Mouse (Mus musculus): ENCODE data around the gene Slc25a27. TPM values are rescaled to one million over a fixed set of nuclear protein-coding genes. Genes with fewer than 3 reads are reported as not detected.

The Slc25a27 gene
- total and polyA plus RNA-seq, 3 experiments = 0.13 to 0.49 (median 0.40) TPM

DNA sequence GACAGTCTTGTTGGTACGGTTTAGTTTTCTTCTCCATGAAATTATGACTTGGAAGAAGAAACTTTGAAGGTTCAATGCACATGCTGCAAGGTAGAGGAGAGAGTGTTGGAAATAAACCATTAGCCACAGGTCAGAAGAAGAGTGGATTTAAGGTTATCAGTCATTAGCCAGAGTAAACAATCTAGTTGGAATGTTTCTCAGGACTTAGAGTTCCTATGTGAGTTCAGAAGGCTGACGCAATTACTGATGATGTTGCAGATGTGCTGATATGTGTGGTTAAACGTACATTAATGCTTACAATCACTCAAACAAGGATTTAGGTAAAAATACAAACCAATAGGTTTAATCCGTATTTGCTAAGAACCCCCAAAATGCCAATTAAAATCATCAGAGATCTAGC is 4.9 kb upstream of the Slc25a27 start:
- Histone ChIP-seq H3K9ac (ENCODE audit: insufficient read depth, low read depth) (no peak overlapping the region), H3K36me3 (replicated peaks in 1 of 2; ENCODE audit: control insufficient read depth in 1 of 2, insufficient read depth in 1 of 2, low read length in 1 of 2) (no peaks in the 10 kb centered on the region), H3K4me2 (ENCODE audit: insufficient read depth, low read depth, poor library complexity, severe bottlenecking) (no peak overlapping the region), H3K27me3 (replicated peaks) (no peaks in the 10 kb centered on the region), H3K4me1 (ENCODE audit: control insufficient read depth in 1 of 2, insufficient read depth in 2 of 2) (peaks cover 0 to under 1% of the 10 kb centered on the region in 2 experiments; a peak in 1 of 4 replicates), H3K9me3 (replicated peaks; ENCODE audit: low read length) (peaks cover 19% of the 10 kb centered on the region), H3K4me3 (replicated peaks in 1 of 3; ENCODE audit: low read depth in 2 of 3, low read length in 2 of 3, poor library complexity in 1 of 3) (no peak overlapping the region), H3K27ac (ENCODE audit: insufficient read depth, low read depth) (no peak overlapping the region), H3K79me2 (replicated peaks; ENCODE audit: control insufficient read depth, extremely low read depth, insufficient read depth, poor library complexity, severe bottlenecking) (no peaks in the 10 kb centered on the region)
- no peak for TF ChIP-seq NRF1 (IDR thresholded peaks at IDR 0.05; ENCODE audit: low read depth, low read length)
- TF ChIP-seq POLR2A (IDR thresholded peaks at IDR 0.05; ENCODE audit: low read depth, low read length) = no peak
- no peak for TF ChIP-seq JUND (conservative IDR thresholded peaks at IDR 0.05; ENCODE audit: low read depth, low read length)
- no peak for TF ChIP-seq RCOR1 (conservative IDR thresholded peaks at IDR 0.05; ENCODE audit: low read depth, low read length)
- no peak for TF ChIP-seq JUN (IDR thresholded peaks at IDR 0.05; ENCODE audit: insufficient read depth, low read depth, low read length)
- no peak for TF ChIP-seq ZC3H11A (IDR thresholded peaks at IDR 0.05; ENCODE audit: low read depth, low read length)
- no peak for TF ChIP-seq TCF12 (IDR thresholded peaks at IDR 0.05; ENCODE audit: low read depth, low read length)
- TF ChIP-seq SIN3A (IDR thresholded peaks at IDR 0.05; ENCODE audit: low read length) = no peak
- no peak for TF ChIP-seq E2F4 (IDR thresholded peaks at IDR 0.05; ENCODE audit: insufficient replicate concordance, low read depth, low read length)
- no peak for TF ChIP-seq MAX (IDR thresholded peaks at IDR 0.05; ENCODE audit: low read length)
- no peak for TF ChIP-seq PAX5 (IDR thresholded peaks at IDR 0.05; ENCODE audit: low read length)
- no peak for TF ChIP-seq MEF2A (IDR thresholded peaks at IDR 0.05; ENCODE audit: borderline replicate concordance, low read depth, low read length)
- TF ChIP-seq SMC3 (IDR thresholded peaks at IDR 0.05; ENCODE audit: low read depth, low read length) = no peak
- no peak for TF ChIP-seq EP300 (IDR thresholded peaks at IDR 0.05; ENCODE audit: low read length)
- TF ChIP-seq MYC (IDR thresholded peaks at IDR 0.05; ENCODE audit: low read depth, low read length) = no peak
- no peak for TF ChIP-seq RAD21 (IDR thresholded peaks at IDR 0.05; ENCODE audit: low read depth, low read length)
- no peak for TF ChIP-seq BHLHE40 (IDR thresholded peaks at IDR 0.05; ENCODE audit: low read depth, low read length)
- no peak for DNase-seq (ENCODE audit: extremely low read depth)
- in situ Hi-C loops (cut with MboI; ENCODE audit: low pct_ligation_motif_present, low pct_unique_long_range_greater_than_20kb, low sequenced_read_pairs) = no loop called here
- dilution Hi-C loops (cut with MboI; ENCODE audit: extremely low pct_ligation_motif_present, extremely low pct_unique_long_range_greater_than_20kb, low sequenced_read_pairs) = no loop called here

DNA sequence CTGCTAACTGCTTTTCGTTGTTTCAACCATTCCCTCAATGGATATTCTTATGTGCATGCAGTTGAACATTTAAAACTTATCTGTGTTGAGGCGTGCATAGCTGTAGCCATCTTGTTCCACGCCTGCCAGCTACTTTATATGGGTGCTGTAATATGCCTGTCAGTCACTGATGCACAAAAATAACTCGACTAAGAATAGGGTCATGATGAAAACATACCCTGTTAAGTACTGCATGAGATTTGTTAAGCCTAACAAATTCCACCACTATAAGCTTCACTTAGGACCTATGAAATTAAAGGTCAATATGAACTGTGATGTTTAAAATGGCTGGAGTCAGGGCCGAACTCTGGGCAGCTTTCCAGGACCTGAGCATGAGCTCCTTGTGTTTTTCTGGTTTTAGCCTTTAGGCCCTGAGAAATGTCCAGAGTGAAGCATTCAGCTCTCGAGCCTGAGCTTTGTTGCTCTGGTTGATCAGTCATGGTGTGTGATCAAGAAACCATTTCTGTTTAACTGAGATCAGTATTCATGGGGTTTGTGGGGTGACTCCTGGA is 2.2 kb upstream of the Slc25a27 start:
- no peaks in the 10 kb centered on the region for H3K79me2 ChIP-seq (replicated peaks; ENCODE audit: control insufficient read depth, extremely low read depth, insufficient read depth, poor library complexity, severe bottlenecking)
- H3K27ac ChIP-seq (ENCODE audit: insufficient read depth, low read depth) = no peak overlapping the region
- peaks cover 16% of the 10 kb centered on the region for H3K9me3 ChIP-seq (replicated peaks; ENCODE audit: low read length)
- H3K27me3 ChIP-seq (replicated peaks) = no peaks in the 10 kb centered on the region
- no peaks in the 10 kb centered on the region for H3K36me3 ChIP-seq (replicated peaks in 1 of 2; ENCODE audit: control insufficient read depth in 1 of 2, insufficient read depth in 1 of 2, low read length in 1 of 2)
- no peak for DNase-seq (ENCODE audit: extremely low read depth)
- in situ Hi-C loops (cut with MboI; ENCODE audit: low pct_ligation_motif_present, low pct_unique_long_range_greater_than_20kb, low sequenced_read_pairs) = no loop called here
- no peak overlapping the region for H3K4me3 ChIP-seq (replicated peaks in 1 of 3; ENCODE audit: low read depth in 2 of 3, low read length in 2 of 3, poor library complexity in 1 of 3)
- no peaks in the 10 kb centered on the region for H3K4me1 ChIP-seq (ENCODE audit: control insufficient read depth in 1 of 2, insufficient read depth in 2 of 2)
- dilution Hi-C loops (cut with MboI; ENCODE audit: extremely low pct_ligation_motif_present, extremely low pct_unique_long_range_greater_than_20kb, low sequenced_read_pairs) = no loop called here
- no peak overlapping the region for H3K4me2 ChIP-seq (ENCODE audit: insufficient read depth, low read depth, poor library complexity, severe bottlenecking)
- no peak overlapping the region for H3K9ac ChIP-seq (ENCODE audit: insufficient read depth, low read depth)
- TF ChIP-seq UBTF (IDR thresholded peaks at IDR 0.05; ENCODE audit: low read depth, low read length) (no peak), KAT2A (IDR thresholded peaks at IDR 0.05; ENCODE audit: insufficient replicate concordance, low read length) (no peak), TCF12 (IDR thresholded peaks at IDR 0.05; ENCODE audit: low read depth, low read length) (no peak), PAX5 (IDR thresholded peaks at IDR 0.05; ENCODE audit: low read length) (no peak), IRF4 (IDR thresholded peaks at IDR 0.05; ENCODE audit: low read depth, low read length) (no peak), JUND (conservative IDR thresholded peaks at IDR 0.05; ENCODE audit: low read depth, low read length) (no peak), MXI1 (IDR thresholded peaks at IDR 0.05; ENCODE audit: low read depth, low read length) (no peak), CHD2 (IDR thresholded peaks at IDR 0.05; ENCODE audit: low read length) (no peak), CHD1 (IDR thresholded peaks at IDR 0.05; ENCODE audit: low read depth, low read length) (no peak), SIN3A (IDR thresholded peaks at IDR 0.05; ENCODE audit: low read length) (no peak), JUN (IDR thresholded peaks at IDR 0.05; ENCODE audit: insufficient read depth, low read depth, low read length) (no peak), RCOR1 (conservative IDR thresholded peaks at IDR 0.05; ENCODE audit: low read depth, low read length) (no peak), ZC3H11A (IDR thresholded peaks at IDR 0.05; ENCODE audit: low read depth, low read length) (no peak), POLR2A (IDR thresholded peaks at IDR 0.05; ENCODE audit: low read depth, low read length) (no peak), MAX (IDR thresholded peaks at IDR 0.05; ENCODE audit: low read length) (no peak)
